Mouse (Mus musculus) activated CD4-positive, CD25-positive, alpha-beta regulatory T cell, adult 4 months (primary cell): ENCODE data around the gene AF067063. TPM values are rescaled to one million over a fixed set of nuclear protein-coding genes. Genes with fewer than 3 reads are reported as not detected.
"Not testable (repeated sequence)": the region's sequence is repeated elsewhere in the genome, so short reads cannot be mapped to it uniquely, and the experiment has no call there.

ENCODE experiments used
- ATAC-seq: one replicate; pipeline ENCODE4 v1.8.0; 2017
- polyA plus RNA-seq, 2 experiments: library from polyadenylated mRNA; unstranded; fragments of 100-300 nt; shearing (Covaris generic); gene quantifications; one replicate each; pipeline ENCODE4 v1.2.1; 2017

AF067063 gene
- not detected for polyA plus RNA-seq

DNA sequence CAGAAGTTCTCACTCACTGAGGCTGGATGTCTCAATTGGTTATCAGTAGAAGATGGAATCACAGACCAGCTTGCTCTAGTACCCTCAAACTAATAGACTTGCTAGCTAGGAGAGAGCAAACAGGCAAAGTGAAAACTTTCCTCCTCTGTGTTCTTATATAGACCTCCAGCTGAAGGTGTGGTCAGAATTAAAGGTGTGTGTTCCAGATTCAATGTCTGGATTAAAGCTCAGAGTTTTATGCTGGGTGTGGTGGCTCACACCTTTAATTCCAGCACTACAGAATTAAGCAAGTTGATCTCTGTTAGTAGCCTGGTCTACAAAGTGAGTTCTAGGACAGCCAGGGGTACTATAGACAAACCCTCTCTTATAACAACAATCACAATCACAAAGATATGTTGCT, at the start of gene AF067063:
Gene AF067063, minus strand, starts transcription at position 101 of the 400 bp plus-strand sequence.
- not testable (repeated sequence) for ATAC-seq

DNA sequence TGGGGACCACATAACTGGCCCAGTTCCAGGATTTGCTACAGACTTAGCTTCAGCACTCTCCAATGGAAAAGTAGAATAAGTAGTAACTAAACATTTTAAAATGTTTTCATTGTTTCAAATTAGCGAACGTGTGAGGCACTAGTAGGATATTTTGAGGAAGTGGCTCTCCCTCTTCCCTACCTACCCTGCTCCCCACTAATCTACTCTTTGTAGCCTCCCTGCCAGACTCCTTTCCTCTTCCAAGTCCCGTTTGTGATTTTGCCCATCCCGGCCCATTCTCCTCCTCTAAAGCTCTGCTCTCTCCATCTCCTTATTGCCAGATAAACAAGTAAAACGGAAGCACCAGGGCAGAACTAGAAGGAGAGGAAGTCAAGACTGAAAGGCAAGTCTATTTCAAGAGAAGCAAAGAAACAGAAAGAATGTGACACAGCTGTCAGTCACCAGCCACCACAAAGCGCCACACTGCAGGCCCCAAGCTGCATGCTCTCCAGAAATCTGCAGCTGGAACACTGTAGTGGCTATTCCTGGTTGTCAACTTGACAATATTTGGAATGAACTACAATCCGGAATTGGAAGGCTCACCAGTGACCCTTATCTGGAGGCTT, 34.5 kb upstream of the AF067063 start:
- not testable (repeated sequence) for ATAC-seq

DNA sequence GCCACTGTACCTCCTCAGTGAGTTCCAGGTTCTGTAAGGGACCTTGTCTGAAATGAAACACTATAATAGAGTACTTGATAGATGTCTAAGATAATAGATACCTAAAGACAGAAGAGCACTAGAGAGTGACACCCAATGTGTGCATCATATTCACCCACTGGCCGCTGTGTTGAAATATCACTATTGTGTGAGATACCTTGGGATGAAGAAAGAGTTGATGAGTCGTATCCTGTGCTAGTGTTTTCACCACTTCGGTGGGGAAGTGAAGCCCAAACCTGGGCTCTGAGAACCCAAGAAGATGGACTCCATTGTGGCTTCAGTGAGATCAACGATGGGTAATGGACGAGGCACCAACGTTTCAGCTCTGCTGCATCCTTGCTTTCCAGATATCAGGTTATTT, 32.4 kb upstream of the AF067063 start:
- ATAC-seq = not testable (repeated sequence)

DNA sequence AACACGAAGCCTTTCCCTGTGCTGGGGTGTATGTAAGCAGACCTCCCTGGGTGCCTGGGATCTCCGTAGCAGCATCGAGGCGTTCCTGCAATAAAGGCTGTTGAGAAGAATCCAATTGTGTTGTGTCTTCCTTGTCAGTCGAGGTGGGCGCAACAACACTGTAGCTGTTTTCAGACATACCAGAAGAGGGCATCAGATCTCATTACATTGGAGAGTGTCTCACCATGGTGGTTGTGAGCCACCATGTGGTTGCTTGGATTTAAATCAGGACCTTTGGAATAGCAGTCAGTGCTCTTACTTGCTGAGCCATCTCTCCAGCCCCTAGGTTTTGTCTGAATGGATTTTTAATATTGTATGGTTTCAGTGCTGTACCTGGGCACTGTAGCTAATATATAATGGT, 10.0 kb upstream of the AF067063 start:
- not testable (repeated sequence) for ATAC-seq

DNA sequence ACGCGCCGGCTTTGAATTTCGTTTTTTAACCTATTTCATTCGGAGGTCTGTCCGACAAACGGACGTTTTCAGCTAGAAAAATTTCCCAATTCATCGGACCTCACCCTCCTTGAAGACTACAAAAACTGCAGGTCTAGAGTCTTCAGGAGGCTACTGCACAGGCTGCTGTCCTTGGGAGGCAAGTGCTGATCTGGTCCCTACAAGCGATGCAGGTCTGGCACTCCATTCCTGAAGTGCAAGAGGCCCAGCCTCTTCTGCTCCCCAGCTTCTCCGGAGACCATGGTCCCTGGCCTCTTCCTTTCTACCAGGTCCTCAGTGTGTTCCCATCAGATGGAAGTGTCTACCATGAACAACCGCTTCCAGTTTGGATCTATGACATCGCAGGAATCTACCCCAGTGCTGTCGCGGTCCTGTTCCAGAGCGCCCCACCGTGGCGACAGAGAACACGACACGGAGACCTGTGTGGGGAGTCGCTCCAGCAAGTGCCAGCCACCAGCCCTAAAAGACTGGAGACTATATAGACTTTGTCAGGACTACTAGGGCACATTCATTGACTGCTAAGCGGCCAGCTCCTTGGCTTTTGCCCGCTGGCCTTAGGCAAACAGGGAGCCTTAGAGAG, 7.8 kb upstream of the AF067063 start:
- peak; percentile 57 for ATAC-seq

DNA sequence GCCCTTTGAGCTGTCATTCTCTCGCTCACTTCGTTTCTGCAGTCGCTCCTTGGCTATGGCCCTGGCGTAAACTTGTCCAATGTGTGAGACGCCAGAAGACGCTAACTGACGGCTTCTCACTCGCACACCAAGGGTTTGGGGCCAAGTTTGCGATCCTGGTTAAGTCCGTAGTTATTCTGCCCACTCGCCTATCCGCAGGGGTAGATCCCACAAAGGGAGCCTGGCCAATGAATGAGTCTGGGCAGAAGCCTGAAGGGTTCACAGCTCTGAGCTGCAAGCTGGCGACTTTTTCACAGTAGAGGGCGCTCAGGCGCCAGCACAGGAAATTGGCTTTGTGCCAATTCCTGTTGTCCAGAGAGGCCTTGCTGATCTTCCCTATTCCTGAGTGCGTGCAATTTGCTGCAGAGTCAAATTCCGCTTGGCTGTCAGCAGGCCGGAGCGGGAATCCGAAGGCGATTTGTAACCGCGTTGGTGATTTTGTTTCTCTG, 6.4 kb upstream of the AF067063 start:
- peak; percentile 43 for ATAC-seq

DNA sequence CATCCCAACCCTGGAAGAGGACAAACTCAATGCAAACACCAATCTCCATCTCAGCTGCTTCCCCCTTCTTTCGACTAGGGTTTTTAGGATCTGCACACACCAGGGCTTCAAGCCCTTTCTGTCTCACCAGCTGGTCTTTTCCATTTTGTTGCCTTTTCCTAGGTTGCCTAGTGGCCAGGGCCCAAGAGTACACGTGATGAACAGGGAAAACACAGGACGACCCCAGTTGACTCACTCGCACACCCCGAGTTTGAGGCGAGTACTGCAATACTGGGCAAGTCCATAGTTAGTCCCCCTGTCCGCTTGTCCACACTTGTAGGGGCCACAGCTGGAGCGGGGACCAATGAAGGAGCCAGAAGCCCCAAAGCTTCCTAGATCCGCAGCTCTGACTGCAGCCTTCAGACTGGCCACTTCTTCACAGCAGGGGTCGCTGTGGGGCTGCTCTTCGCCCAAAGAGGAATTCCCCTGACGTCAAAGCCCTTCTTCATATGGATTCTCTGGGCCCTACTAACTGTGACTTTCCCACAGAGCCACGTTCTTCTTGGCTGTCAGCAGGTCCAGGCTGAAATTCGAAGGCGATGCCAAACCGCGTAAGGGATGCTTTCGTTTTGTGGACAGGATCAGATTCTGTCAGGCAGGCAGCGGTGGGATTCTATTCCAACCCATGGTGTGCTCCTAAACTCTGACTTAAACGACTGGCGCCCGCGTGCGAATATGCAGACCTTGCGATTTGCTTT, 5.5 kb upstream of the AF067063 start, which contains the start of gene D13Ertd608e:
Gene D13Ertd608e, plus strand, starts transcription at position 687 of the 737 bp plus-strand sequence.
- ATAC-seq = peak; percentile 82

DNA sequence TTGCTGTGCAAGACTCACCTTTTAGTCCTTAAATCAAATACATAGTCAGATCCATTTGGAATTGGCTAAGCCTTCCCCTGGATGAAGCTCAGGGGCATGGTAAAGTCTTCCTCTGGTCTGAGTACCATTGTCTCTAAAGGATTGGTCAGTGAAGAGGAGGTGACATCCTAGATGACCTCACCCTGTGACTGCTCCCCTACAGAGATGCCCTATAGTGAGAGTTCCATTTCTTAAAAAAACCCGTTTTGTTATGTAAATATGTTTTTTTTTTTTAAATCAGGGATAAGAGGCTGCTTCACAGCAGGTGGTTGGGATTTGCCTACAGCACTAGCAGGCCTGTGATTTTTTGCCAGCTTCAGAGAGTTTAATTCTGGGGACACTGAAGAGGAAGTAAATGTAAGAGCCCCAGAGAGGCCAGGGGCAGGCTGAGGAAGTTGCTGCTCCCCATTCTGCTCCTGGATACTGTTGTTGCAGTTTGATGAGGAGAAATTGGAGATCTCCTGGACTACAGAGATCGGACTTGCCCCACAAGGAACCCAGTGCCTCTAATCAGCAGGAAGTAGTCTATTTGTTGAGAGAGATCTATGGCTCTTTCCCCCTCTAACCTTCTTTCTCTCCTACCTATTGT, 12.3 kb downstream of the AF067063 start:
- ATAC-seq = no peak

DNA sequence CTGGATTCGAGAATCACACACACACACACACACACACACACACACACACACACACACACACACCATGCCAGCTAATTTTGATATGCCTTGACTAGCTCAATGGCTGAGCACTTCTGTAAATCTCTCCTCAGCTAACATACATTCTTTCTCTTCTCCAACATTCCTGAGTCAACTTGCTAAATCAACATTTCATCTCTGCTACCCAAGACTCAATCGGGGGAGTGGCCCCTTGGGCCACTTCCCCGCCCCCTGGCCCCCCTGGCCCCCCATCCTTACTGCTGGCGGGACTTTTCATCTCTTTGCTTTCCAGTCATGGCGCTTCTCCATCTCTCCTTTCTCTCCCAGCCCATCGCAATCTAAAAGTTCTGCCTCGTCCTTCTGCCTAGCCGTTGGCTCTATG, 13.2 kb downstream of the AF067063 start:
- ATAC-seq = no peak

DNA sequence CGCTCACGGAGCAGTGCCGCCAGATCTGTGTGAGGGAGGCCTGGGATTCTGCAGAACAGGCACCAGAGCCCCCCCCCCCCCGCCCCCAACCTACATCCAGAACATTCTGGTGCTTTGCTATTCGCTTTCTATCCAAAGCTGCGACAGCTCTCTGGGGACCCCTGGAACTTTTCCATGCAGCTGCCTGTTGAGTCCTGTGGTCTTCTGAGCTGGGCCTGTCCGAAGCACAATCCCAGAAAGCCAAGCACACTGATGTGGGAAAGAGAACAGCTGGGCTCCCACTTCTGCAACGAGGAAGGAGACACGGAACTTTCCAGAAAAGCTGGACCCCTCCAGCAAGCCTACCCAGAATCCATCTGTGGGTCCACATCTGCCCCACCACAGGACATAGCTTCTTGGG, 20.0 kb downstream of the AF067063 start:
- ATAC-seq = no peak

DNA sequence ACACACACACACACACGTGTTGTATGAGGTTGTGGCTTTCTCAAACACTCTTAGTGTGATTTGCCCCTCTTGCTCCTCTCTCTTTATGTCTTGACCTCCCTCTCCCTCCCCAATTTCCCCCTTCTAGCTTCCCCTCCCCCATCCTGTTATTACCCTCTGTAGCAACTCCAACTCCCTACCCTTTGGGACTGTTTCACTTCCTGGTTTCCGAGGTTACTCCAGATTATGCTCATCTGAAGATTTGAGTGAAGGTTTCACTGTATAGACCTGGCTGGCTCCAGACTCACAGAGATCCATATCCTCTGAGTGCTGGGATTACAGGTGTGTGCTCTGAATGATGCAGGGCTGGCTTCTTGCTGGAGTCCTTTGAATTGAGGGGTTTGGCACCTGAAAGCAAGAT, 21.1 kb downstream of the AF067063 start:
- no peak for ATAC-seq

DNA sequence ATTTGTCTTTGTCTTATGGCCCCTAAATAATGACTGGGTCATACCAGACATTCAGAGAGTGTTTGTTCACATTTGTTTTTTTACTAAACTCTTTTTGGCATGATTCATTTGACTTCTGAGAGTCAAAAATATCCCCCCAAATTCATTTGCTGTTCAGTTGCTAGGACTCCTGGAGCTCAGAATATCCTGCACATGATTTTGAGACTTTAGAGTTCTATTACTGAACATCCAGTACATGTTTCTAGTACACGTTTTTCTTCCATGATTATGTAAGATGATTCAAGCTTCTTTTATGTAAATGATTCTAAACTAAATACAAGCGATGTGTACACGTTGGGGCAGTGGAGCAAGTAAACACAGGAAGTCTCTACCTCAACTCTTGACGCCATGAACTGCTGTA, 32.4 kb downstream of the AF067063 start:
- no peak for ATAC-seq

DNA sequence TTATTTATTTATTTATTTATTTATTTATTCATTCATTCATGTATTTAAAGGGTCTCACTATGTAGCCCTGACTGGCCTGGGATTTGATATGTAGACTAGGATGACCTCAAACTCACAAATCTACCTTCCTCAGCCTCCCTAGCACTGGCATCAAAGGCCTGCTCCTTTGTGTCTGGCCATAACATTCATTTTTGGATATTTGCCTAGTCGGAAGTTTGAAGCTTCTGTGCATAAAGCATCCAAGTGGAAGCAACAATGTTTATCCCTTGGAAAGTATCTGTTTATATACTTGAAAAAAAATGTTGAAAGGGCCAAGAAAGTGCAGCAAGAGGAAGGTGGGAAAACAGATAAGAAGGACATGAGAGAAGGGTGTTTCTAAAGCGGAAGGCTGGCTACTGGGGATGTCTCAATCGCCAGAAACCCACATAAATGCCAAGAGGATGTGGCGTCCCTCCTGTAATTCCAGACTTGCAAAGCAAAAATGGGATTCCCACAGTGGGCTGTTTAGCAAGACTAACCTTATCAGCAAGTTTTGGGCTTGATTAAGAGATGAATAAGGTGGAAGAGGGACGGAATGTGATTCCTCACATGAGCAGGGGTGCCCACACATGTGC, 37.1 kb downstream of the AF067063 start:
- ATAC-seq = no peak

DNA sequence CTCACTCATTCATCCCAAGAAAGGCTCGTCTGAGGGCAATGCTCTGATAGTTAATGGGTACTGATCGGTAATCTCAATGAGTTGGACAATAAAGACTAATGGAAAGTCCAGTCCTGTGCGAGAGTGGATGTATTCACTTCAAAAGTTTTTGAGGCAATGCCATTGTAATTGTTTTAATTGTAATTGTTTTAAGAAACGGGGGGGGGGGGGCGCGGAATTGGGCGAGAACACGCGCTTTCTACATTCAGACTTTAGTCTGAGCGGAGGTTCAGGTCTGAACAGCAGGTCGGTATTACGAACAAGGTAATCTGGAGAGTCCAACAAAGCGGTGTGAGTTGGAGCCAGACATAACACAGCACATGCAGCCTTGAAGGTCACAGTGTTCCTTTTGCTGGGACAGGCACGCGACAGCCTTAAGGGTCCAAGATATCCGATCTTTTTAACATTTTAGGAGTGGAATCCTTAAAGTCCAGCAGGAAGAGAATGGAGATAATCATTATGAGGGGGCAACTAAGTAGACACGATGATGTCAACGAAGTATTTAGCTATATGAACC, 38.4 kb downstream of the AF067063 start:
- no peak for ATAC-seq

DNA sequence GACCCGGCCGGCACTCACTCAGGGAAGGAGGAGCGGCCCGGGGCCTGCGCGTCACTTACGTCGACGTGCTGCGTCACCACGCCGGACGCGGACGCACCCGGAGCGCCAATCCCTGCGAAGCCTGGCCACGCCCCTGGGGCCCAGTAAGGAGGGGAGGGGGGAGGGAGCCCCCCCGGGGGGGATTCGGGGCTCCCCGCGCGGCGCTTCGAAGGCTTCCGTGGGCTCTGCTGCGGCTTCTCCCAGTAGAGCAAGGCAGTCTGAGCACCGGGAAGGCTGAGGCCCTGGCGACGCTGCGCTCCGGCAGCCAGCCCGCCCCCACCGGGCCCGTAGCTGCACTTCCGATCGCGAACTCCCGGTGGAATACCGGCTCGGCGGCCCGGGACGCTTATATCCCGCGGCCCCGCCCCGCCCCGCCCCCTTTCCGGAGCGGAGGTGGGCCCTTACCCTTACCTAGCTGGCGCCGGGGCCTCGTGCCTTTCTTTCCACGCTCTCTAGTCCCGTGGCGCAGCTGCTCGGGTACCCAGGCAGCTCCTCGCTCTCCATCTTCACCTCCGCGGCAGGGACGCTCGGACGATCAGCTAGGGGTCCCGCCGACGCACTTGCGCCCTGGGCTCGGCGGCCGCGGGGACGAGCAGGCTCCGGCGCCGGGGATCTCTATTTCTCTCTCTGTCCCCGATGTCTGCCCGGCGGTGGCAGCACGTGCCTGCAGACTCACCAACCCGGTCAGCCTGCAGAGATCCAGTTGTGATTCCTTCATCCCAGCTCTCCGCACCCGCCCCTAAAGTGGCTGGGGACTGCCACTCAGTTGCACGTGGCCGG, 39.0 kb downstream of the AF067063 start, which contains the start of gene Zfp131:
Gene Zfp131, minus strand, starts transcription at position 129 of the 819 bp plus-strand sequence.
- ATAC-seq = peak; percentile 92

DNA sequence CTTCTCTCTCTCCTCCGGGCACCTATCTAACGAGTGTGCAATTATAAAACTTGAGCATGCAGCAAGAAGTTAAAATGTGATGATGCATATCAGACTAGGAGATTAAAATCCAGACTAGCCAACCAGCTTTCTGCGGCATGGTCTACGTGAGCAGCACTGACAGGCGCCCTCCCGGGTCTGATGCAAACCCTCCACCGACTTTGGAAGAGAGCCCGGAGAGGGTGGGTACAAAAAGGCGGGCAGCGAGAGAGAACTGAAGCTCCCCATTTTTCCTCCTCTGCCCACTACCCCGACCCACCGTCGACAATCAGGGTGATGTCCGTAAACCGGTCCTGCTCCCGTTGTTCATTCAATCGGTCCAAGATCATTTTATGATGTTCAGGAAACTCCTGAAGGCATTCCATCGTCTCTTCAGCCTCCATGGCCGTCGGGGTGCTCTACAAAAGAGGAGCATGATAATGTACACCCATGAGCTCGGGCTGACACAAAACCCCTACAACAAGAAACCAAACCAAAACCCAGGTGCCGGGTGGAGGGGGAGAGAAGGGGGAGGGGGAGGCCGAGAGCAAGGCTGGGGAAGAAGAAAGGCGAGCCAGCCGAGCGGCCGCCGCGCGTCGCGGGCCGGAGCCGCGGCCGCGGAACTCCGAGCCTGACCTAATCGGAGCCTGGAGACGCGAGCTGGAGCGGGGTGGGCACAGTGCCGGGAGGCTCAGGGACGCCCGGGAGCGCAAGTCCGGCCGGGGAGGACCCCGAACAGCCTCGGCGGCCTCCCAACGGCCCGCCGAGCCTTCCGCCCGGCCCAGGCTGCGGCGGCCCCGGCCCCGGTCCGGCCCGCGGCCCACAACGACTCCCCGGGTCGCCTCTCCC, 39.9 kb downstream of the AF067063 start:
- peak; percentile 9 for ATAC-seq

DNA sequence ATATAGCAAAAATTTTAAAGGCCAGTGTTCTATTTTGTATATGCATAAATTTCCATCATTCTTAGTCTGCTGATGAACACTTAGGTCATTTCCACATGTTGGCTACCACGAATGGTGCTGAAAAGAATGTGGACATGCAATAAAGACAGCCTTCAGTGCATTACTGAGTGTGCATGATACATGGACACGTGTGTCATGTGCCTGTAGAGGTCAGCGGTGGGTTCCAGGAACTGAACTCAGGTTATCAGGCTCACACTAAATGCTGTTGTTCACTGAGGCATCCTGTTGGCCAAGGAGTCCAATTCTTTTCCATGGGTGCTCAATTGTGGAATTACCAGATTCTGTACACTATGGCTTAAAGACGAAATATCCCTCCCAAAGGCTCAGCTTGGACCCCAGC, 46.4 kb downstream of the AF067063 start:
- ATAC-seq = no peak
